Mouse (Mus musculus) CH12.LX (cell line): ENCODE results near the gene Map4k4. TPM values are rescaled to one million over a fixed set of nuclear protein-coding genes. Genes with fewer than 3 reads are reported as not detected.

ENCODE experiments used
- DNase-seq: peaks from one replicate; pipeline ENCODE4 v3.0.0-alpha.2; 2013; ENCODE audit errors: extremely low read depth
- H3K27ac ChIP-seq: 2 replicates; pipeline ENCODE4 v1.5.1; 2012; ENCODE audit warnings: low read depth, mild to moderate bottlenecking, control low read depth, moderate library complexity; ENCODE audit not compliant: insufficient read depth
- H3K27me3 ChIP-seq: replicated peaks from 2 replicates; pipeline ENCODE3; 2012; ENCODE audit warnings: inconsistent platforms
- H3K36me3 ChIP-seq, 2 experiments: replicated peaks in 1 of 2; 2 replicates each; pipeline versions ENCODE3 to v1.6.1; 2012; ENCODE audit warnings: inconsistent platforms in 1 of 2, low read length in 1 of 2, mild to moderate bottlenecking in 1 of 2, mixed read lengths in 1 of 2, moderate library complexity in 1 of 2; ENCODE audit not compliant: control insufficient read depth in 1 of 2, insufficient read depth in 1 of 2
- H3K4me1 ChIP-seq, 2 experiments: 2 replicates each; pipeline ENCODE4 v1.6.1; 2012; ENCODE audit warnings: inconsistent platforms in 1 of 2, moderate library complexity in 1 of 2; ENCODE audit not compliant: insufficient read depth in 2 of 2, control insufficient read depth in 1 of 2
- H3K4me2 ChIP-seq: 2 replicates; pipeline ENCODE4 v1.6.1; 2012; ENCODE audit warnings: low read depth, mild to moderate bottlenecking, control low read depth; ENCODE audit not compliant: poor library complexity, insufficient read depth, severe bottlenecking
- H3K4me3 ChIP-seq, 3 experiments: fragments of 150-350 bp in 1 of 3; sonication (generic) in 1 of 3; replicated peaks in 1 of 3; 2 replicates each; pipeline versions ENCODE3 to v1.5.1; 2011 to 2012; ENCODE audit warnings: low read depth in 2 of 3, low read length in 2 of 3, mild to moderate bottlenecking in 2 of 3, moderate library complexity in 2 of 3, control low read depth in 1 of 3, improper control_type of control experiment in 1 of 3, inconsistent platforms in 1 of 3, mixed read lengths in 1 of 3; ENCODE audit not compliant: poor library complexity in 1 of 3
- H3K79me2 ChIP-seq: replicated peaks from 2 replicates; pipeline ENCODE4 v1.6.1; 2012; ENCODE audit warnings: mild to moderate bottlenecking, moderate library complexity; ENCODE audit not compliant: control insufficient read depth, poor library complexity, insufficient read depth, severe bottlenecking; ENCODE audit errors: extremely low read depth
- H3K9ac ChIP-seq: 2 replicates; pipeline ENCODE4 v1.6.1; 2012; ENCODE audit warnings: low read depth, mild to moderate bottlenecking, control low read depth, moderate library complexity; ENCODE audit not compliant: insufficient read depth
- H3K9me3 ChIP-seq: replicated peaks from 2 replicates; pipeline ENCODE3; 2012; ENCODE audit warnings: low read length, inconsistent platforms, mixed read lengths
- CTCF ChIP-seq, 2 experiments: IDR thresholded peaks in 1 of 2; conservative IDR thresholded peaks in 1 of 2; 2 replicates each; pipeline ENCODE4 v1.5.1; 2011 to 2012; ENCODE audit warnings: low read depth in 2 of 2, low read length in 2 of 2, improper control_type of control experiment in 1 of 2, inconsistent platforms in 1 of 2, mild to moderate bottlenecking in 1 of 2, moderate library complexity in 1 of 2
- ETS1 ChIP-seq: conservative IDR thresholded peaks from 2 replicates; pipeline ENCODE4 v1.6.1; 2012; ENCODE audit warnings: low read depth, mild to moderate bottlenecking, inconsistent platforms, low read length, improper control_type of control experiment, moderate library complexity
- HCFC1 ChIP-seq: IDR thresholded peaks from 2 replicates; pipeline ENCODE4 v1.6.1; 2012; ENCODE audit warnings: low read depth, mild to moderate bottlenecking, inconsistent platforms, low read length, improper control_type of control experiment
- IRF4 ChIP-seq: IDR thresholded peaks from 2 replicates; pipeline ENCODE4 v1.6.1; 2014; ENCODE audit warnings: low read depth, mild to moderate bottlenecking, inconsistent platforms, low read length, improper control_type of control experiment
- JUN ChIP-seq: IDR thresholded peaks from 2 replicates; pipeline ENCODE4 v1.6.1; 2011; ENCODE audit warnings: low read depth, mild to moderate bottlenecking, low read length, improper control_type of control experiment, moderate library complexity; ENCODE audit not compliant: insufficient read depth
- JUND ChIP-seq: conservative IDR thresholded peaks from 2 replicates; pipeline ENCODE4 v1.6.1; 2011; ENCODE audit warnings: low read depth, low read length, improper control_type of control experiment
- MXI1 ChIP-seq: IDR thresholded peaks from 2 replicates; pipeline ENCODE4 v1.6.1; 2011; ENCODE audit warnings: mild to moderate bottlenecking, low read depth, low read length, improper control_type of control experiment
- MYC ChIP-seq: IDR thresholded peaks from 2 replicates; pipeline ENCODE4 v1.6.1; 2011; ENCODE audit warnings: low read depth, mild to moderate bottlenecking, improper control_type of control experiment, low read length
- POLR2A ChIP-seq: IDR thresholded peaks from 2 replicates; pipeline ENCODE4 v1.6.1; 2011; ENCODE audit warnings: low read depth, mild to moderate bottlenecking, improper control_type of control experiment, low read length
- RAD21 ChIP-seq: IDR thresholded peaks from 2 replicates; pipeline ENCODE4 v1.6.1; 2011; ENCODE audit warnings: low read depth, mild to moderate bottlenecking, low read length, improper control_type of control experiment, moderate library complexity
- RCOR1 ChIP-seq: conservative IDR thresholded peaks from 2 replicates; pipeline ENCODE4 v1.6.1; 2012; ENCODE audit warnings: low read depth, mild to moderate bottlenecking, inconsistent platforms, low read length, improper control_type of control experiment
- TBP ChIP-seq: conservative IDR thresholded peaks from 2 replicates; pipeline ENCODE4 v1.6.1; 2011; ENCODE audit warnings: low read depth, low read length, improper control_type of control experiment
- UBTF ChIP-seq: IDR thresholded peaks from 2 replicates; pipeline ENCODE4 v1.6.1; 2012; ENCODE audit warnings: low read depth, mild to moderate bottlenecking, inconsistent platforms, low read length, improper control_type of control experiment, moderate library complexity
- USF2 ChIP-seq: conservative IDR thresholded peaks from 2 replicates; pipeline ENCODE4 v1.6.1; 2011; ENCODE audit warnings: low read depth, low read length, improper control_type of control experiment
- dilution Hi-C: fragments of 300-500 bp; cut with MboI; formaldehyde crosslinking; loops from 2 replicates; pipeline ENCODE4 v1.14.3; 2020; ENCODE audit warnings: low sequenced_read_pairs; ENCODE audit not compliant: extremely low pct_unique_long_range_greater_than_20kb, extremely low pct_ligation_motif_present
- in situ Hi-C: fragments of 300-500 bp; cut with MboI; formaldehyde crosslinking; loops from 3 replicates; pipeline ENCODE4 v1.14.3; 2019; ENCODE audit warnings: low sequenced_read_pairs, low pct_ligation_motif_present, low pct_unique_long_range_greater_than_20kb, mixed read lengths
- polyA plus RNA-seq: library from polyadenylated mRNA; unstranded; fragments of >175 nt; gene quantifications from 2 replicates; pipeline ENCODE4 v1.2.1, GENCODE M21; 2012; ENCODE audit warnings: low read depth; ENCODE audit not compliant: insufficient read length
- total RNA-seq, 2 experiments: library from RNA; depleted of rRNA; stranded (reverse); fragments of 300-350 nt in 1 of 2; fragments of >200 nt in 1 of 2; gene quantifications; 2 replicates each; pipeline ENCODE4 v1.2.3; 2012 to 2014

The Map4k4 gene
- total and polyA plus RNA-seq, 3 experiments: 21.8 to 46.3 (median 41.0) TPM

- no peak overlapping the region for H3K4me3 ChIP-seq
- in situ Hi-C loops (loop anchor here (25.0 kb wide), 2 partner anchors 260 to 385 kb away; no protein-coding TSS in a partner anchor), dilution Hi-C loops (no loop called here)
- no peak overlapping the region for H3K9ac ChIP-seq
- no peak for DNase-seq
- H3K36me3 ChIP-seq: no peaks in the 10 kb centered on the region
- H3K4me1 ChIP-seq: peaks cover 6 to 52% of the 10 kb centered on the region in 2 experiments; a peak in 3 of 4 replicates
- H3K27ac ChIP-seq: no peak overlapping the region
- H3K4me2 ChIP-seq: no peak overlapping the region
- TF ChIP-seq JUND (no peak), JUN (no peak), UBTF (no peak), USF2 (no peak)
- peaks cover 4% of the 10 kb centered on the region for H3K79me2 ChIP-seq
- no peaks in the 10 kb centered on the region for H3K9me3 ChIP-seq
- no peaks in the 10 kb centered on the region for H3K27me3 ChIP-seq
Measured at GRCm38 (mm10) chr1:39947179-39947578, 46.5 kb downstream of the Map4k4 start.

GRCm38 (mm10) chr1:39947701-39948359 lies 47.1 kb downstream of the Map4k4 start:
- no peak overlapping the region for H3K9ac ChIP-seq
- no peaks in the 10 kb centered on the region for H3K9me3 ChIP-seq
- H3K27ac ChIP-seq: no peak overlapping the region
- H3K4me2 ChIP-seq: no peak overlapping the region
- dilution Hi-C loops: no loop called here
- H3K4me3 ChIP-seq: no peak overlapping the region
- DNase-seq: no peak
- H3K4me1 ChIP-seq: peaks cover 6 to 52% of the 10 kb centered on the region in 2 experiments; a peak in 3 of 4 replicates
- no peaks in the 10 kb centered on the region for H3K36me3 ChIP-seq
- no peaks in the 10 kb centered on the region for H3K27me3 ChIP-seq
- in situ Hi-C loops: loop anchor here (25.0 kb wide), 2 partner anchors 261 to 386 kb away; no protein-coding TSS in a partner anchor
- TF ChIP-seq TBP (no peak), ETS1 (no peak), JUND (no peak), RAD21 (no peak), POLR2A (no peak), MXI1 (no peak), HCFC1 (no peak), MYC (no peak), IRF4 (no peak), CTCF (conservative IDR thresholded peaks at IDR 0.05 in 1 of 2, IDR thresholded peaks at IDR 0.05 in 1 of 2; ENCODE audit: low read depth in 2 of 2, low read length in 2 of 2) (no peak), JUN (no peak), UBTF (no peak), USF2 (no peak), RCOR1 (no peak)
- H3K79me2 ChIP-seq: peaks cover 4% of the 10 kb centered on the region
